Mouse (Mus musculus): Measurements from ENCODE around the gene Sesn1.

Sesn1 gene

DNA sequence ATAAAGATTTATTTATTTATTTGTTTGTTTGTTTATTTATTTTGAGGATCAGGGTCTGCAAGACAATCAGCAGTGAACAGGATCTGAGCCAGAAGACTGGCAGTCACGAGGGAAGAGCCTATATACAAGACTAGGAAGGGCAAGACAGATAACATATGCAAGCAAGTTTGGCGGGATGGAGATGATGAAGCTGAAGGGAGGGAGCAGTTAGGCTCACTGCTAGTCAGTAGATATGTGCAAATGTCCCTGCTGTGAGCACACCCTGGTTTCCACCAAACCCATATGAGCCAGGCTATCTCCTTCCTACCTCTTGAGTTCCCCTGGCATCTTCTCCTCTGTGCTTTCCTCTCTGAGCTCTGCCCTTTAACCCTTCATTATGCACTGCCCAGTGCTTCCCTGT is 61.8 kb downstream of the Sesn1 start:
- DNase-seq = no peak

DNA sequence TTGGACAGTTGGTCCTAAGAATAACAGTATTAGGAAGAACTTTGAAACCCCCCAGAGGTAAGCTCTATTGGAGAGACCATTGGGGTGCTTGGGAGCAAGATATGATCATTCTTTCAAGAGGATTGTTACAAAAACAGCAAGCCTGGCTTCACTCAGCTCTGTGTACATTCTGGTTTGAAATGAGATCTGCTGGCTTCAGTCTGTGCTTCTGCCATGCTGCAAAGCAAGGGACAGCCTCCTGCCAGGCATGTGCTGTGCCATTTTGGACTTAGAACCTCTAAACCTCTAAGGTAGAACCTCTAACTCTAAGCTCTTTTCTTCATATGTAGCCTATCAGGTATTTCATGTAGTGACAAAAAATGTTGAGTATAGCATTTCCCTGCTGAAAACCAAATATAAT is 65.9 kb downstream of the Sesn1 start:
- DNase-seq = no peak

DNA sequence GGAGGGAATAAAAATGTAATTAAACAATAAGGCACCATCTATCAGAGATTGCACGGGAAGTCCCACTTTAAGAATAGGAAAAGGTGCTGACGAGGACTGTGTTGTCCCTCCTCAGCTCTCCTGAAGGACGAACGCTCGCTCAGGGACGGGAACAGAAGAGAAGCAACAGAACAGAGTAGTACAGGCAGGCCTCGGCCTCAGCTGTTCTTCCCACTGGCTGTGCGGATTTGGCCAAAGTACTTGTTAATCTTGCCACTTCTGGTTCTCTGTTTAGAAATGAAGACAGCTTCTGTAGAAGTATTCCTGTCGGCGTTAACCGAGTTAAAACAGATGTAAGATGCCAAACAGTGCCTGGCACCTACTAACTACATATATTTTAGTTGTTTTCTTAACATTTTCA is 68.6 kb downstream of the Sesn1 start:
- no peak for DNase-seq

DNA sequence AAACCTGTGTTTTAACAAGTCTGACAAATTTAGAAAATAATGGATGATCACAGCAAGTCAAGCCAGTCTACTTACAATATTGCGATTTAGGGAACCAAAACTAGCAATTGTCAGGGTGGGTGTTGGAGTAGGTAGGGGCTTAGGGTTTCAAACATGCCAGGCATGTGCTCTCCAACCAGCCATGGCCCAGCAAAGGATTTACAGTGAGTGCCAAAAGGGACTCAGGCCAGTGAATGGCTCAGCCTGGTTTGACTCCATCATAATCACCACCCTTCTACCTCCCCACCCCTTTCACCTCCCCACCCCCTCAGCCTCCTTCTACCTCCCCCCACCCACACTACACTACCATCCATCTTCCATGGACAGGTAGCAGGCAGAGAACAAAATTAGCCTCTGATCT is 69.9 kb downstream of the Sesn1 start:
- DNase-seq = no peak

DNA sequence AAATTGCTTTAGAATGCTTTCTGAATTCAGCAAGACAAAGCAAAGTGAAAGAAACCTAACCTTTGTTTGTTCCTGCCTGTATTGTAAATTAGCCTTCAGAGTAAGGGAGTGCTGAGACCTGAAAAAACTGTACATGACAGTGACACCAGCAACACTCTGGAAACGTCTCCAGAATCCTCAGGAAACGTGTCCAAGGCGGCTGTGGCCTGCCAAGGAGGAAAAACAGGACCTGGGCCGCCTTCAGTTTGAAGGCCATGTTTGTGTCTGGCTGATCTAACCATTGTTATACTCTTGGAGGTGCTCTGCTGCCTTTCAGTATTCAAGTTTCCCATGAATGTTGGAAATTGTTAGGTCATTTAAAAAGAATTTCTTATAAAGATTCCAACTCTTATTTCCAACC is 70.5 kb downstream of the Sesn1 start:
- no peak for DNase-seq

DNA sequence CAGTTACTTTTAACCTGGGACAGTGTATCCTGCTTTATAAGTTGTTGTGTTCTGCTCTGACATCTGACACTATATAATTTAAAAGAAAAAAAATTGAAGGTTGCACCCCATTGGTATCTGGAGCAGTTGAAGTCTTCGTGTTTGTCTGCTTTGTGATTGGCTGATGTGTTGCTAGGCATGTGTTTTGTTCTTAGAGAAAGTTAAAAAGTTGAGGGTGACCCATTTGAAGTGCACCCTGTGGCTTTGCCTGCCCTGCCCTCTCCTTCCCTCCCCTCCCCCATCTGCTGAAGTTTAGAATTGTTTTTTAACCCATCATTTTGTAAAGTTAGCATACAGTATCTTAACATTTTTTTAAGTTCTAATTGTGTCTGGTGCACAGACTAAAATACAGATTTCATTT is 71.0 kb downstream of the Sesn1 start:
- DNase-seq = no peak

DNA sequence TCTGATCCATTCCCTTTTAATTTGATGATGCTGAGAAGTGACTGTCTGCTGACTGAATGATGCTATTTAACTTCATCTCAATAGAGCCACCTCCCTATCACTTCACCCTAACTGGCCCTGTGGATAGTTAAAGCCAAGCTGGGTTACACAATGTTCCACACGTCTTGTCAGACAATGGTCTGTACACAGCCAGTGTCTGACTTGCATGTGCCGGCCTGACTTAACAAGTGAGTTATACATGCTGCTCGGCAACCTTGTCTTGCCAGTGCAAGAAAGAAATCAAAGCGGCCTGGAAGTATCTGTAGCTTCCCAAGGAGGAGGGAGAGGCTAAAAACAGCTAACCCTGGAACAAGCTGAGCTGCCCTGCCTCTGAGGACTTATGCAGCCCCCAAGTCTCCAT is 71.7 kb downstream of the Sesn1 start:
- no peak for DNase-seq

DNA sequence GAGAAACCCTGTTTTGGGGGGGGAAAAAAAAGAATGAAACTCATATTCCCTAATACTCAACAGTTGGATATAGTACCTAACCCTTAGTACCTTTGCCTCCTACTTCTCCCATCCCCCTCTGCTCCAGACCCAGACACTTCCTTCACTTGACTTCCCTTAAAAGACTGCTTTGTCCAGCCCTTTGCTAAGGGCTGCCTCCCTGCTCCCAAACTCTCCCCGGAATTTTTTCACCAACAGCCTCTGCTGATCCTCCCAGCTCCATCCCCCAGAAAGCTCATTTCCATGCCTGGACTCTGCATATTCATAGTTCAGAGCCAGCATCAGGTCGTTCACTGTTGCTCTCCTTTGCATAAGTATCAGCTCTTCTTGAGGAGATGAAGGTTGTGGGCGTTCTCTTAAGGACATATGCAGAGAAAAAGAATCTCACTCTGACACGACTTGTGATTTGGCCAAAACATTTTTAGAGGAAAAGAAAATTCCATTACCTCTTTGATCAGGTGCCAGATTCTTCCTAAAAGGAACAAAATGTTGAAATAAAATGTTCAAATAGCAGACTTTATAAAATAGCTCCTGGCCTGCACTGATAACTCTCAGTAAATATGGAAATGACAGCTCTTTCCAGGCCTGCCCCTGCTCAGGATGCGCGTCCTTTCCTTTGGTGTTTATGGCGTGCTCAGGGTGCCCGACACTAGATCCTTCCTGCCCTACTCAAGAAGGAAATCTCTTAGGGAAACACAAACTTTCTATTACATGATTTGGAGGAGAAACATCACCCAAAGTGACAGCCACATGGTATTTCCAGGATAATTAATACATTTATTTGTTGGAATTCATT is 74.2 kb downstream of the Sesn1 start:
- DNase-seq = no peak

DNA sequence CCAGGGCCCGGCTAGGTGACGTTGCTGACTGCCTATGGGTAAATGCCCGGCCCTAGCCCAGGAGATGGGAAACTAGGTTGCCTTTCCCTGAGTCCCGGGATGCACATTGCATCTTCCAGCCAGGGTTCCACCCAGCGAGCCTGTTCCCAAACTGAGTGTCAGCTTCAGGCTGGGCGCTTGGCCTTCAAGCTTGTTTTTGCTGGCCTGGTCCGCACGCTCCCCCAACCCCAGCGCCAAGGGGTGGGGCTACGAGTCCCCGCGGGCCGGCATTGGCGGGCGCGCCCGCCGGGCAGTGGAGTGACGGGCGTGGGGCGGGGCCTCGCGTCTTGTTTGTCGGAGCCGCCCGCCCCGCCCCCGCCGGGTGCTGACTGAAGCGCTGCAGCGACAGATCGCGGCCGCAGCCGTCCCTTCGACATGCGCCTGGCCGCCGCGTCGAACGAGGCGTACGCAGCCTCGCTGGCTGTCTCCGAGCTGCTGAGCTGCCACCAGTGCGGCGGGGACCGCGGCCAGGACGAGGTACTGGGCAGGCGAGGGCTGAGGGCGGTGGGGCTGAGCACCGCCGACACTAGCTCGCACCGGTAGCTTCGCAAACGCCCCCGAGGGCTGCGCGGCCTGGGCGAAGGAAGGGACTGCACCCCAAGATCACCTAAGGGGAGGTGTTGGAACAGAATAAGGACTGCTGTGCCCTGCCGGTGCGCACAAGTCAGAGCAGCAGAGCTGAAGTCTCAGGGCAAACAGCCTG is 77.5 kb downstream of the Sesn1 start:
- DNase-seq = peak; percentile 97

DNA sequence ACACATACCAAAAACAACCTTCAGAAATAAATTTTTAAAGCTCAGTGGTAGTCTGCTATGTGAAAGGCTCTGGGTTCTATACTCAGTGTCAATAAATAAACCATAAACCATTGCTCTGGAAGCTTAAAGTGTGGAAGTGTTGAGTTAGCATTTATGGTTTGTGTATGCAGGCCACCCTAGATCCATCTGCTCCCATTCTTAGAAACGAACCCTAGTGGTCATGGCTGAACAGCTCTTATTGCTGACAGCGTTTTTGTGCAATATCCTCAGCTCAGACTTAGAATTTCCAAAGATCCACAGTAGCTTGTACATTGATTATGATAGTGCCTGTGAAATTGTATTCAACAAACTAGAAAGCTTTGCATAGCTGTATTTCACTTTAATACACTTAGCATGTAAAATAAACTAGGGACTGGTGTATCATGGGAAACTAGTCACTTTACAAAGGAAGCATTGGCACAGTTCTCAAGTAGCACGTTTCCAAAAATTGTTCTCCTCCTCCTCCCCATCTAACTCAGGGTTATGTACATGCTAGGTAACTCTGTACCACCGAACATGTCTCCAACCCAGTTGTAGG is 78.7 kb downstream of the Sesn1 start:
- DNase-seq = peak; percentile 46

DNA sequence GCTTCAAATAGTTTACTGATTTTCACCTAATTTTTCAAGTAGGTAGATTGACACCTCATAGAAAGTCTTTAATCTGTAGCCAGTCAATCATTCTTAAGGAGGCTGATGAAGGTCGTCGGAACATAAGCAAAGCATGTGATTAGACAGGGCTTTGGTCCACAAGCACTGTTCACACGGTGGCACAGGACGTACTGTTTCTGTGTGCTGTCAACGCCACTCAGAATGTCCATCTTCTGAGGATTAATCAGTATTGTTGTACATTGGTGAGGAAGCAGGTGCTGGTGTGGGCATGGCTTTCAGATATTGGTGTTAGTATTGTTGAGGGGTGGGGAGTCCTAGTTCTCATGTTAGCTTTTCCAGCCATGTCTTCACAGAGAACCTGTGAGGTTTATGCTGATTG is 79.8 kb downstream of the Sesn1 start:
- DNase-seq = peak; percentile 12

DNA sequence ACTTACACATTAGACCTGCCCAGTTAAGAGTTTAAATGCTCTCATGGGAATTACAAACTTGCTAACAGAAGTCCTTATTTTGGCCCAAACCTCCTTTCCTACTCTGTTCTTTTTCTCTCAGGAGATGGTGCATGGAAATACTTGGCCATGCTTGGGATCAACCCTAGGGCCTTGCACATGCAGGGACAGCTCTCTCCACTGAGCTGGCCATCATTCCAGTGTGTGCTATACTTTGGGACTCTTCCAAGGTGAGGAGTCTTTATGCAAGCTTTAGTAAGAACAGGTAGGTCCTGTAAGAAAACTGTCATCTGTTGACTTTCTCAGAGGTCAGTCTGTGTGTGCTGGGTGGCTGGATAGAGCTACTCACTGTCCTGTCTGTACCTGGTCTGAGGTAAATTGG is 80.8 kb downstream of the Sesn1 start:
- DNase-seq = no peak

DNA sequence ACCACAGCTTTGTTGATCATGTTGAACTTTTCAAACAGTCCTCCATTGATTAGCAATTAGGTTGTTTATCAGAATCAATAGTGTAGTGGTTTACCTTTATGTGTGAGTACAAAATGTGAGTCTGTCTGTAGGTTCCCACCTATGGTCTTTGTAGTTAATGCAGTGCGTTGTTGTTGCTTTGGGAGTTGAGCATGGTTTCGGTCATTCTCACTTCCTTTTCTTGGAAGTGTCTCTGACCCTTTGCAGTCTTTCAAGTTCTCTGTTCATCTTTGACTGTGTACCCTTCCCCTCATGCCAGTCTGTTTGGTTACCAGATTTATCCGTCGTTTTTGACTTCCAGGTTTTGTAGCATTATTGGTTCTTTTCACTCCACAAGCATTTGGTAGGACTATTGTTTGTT is 81.6 kb downstream of the Sesn1 start:
- no peak for DNase-seq

DNA sequence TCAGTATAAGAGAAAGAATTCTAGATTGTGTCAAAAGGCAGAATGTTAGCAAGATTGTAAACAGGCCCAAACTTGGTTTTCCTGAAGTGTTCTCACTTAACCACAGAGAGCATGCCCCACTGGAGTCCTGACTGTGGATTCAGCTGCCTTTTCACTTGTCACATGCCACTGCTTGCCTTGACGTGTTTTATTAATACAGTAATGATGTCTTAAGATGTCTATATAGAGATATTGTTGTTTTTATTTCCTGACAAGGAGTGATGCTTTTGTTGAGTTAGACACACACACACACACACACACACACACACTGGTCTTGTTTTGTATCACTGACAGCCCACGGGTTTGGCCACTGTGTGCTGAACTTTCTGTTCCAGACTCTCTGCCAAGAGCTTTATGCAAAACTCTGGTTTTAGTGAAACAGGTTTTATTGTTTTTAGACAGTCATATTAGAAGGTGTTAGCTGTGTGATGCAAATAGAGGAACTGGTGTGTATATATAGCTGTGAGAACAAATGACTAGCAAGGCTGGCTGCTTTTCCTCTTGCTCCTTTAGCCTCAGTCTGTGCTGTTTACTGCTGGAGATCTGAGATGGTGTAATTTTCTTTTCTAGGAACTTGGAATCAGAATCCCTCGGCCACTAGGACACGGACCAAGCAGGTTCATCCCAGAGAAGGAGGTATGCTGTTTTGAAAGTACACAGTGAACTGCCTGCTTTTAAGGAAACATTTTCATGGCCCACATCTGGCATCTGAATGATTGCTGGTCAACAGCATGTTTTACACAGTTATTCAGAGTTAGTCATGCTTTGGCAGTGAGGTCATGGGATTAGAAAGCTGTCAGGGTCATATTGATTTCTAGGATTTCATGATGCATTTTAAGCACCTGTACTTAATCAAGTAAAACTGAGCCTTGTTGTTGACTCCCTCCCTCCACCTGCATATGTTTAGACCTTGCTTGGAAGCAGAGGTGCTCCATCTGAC is 84.0 kb downstream of the Sesn1 start:
- DNase-seq = no peak

DNA sequence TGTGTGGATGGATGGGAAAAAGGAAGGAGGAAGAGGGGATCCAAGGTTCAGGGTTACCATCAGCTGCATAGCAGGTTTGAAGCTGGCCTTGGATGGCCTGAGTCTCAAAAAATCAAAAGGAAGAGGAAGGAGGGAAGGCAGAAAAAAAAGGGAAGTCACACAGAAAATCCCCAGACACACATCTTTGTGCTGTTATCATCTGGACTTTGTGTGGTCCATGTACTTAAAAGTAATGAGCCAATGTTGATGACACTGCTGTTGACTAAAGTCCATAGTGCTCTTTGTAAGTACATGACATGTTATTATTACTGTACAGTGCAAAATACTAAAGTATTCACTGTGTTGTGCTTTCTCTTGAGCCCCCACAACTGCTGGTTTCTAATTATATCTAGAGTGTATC is 86.7 kb downstream of the Sesn1 start:
- DNase-seq = no peak

DNA sequence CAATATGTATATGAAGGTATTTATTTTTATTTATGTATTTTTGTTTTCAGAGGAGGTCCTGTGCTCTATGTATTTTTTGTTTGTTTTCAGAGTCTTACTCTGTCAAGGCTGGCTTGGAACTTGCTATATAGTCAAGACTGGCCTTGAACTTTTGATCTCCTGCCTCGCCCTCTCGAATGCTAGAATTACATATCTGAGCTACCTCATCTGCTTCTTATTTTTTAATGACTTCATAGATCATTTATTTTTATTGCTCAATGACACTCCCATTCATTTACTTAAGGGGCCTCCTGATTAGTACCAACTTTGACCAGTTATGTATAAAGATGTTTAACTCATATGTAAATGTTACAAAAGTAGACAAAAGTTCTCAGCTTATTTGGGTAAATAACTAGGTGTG is 87.1 kb downstream of the Sesn1 start:
- DNase-seq = no peak

DNA sequence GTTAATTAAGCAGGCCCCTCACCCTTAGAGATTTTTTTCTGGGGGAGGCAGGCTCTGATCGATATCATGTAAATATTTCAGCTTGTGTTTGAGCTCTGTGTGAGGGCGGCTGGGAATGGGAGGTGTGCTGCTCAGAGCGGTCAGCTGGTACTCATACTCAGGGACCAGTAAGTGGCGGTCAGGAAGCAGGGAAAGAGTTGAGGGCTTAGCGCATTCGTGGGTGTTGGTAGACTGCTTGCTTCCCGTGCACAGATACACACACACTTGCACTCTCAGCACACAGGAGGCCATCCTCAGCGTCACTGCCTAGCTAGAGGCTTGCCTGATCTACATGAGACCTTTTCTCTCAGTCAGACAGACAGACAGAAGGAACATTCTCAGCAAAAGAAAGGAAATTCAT is 91.7 kb downstream of the Sesn1 start:
- no peak for DNase-seq

DNA sequence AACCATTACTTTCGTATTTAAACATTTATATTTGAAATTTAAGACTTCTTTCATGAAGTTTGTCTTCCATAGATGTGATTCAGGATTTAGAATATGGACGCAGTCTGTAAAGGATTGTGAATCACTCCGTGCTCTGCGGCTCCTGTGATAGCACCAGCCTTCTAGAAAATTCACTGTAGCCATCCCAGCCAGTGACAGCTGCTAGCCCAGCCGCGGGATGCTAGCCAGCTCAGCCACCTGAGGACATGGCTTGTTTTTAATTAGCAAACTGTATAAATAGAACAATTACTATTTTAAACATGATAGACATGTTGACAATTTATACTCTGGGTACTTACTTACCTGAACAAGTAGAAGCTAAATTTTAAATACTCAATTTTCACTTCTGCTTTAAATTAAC is 92.1 kb downstream of the Sesn1 start:
- DNase-seq = peak; percentile 78

DNA sequence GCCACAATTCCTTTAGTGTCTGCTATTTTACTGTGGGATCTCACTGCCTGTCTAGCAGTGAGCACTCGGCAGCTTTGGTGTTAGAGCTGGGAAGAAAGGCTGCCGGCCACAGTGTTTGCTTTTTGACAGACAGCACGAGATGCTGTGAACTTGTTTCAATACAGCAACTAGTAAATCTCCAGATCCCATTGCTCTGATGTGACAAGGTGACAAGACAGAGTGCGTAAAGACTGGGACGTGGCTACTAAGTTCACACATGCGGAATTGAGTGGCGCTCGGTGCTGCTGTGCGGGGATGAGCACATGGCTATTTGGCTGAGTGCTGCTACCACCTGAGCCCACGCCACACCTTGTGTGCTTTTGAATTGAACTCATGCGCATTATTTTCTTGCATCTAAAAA is 97.7 kb downstream of the Sesn1 start:
- no peak for DNase-seq

DNA sequence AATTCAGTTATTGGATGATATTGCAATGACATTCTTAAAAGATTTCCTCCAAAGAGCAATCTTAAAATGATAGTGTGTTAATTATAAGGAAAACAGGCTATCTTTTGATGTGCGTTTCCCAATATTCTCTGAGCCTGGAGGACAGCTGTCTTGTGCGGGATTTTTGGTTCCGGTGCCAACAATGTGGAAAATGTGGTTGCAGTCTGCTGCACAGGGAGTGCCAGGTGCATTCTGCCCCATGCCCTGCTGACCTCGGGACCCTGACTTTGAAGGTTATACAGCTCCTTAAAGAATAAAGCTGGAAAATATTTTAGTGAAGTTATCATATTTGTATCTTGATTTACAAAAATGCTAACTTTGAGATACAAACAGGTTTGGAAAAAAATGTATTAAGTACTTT is 98.2 kb downstream of the Sesn1 start:
- DNase-seq = no peak

DNA sequence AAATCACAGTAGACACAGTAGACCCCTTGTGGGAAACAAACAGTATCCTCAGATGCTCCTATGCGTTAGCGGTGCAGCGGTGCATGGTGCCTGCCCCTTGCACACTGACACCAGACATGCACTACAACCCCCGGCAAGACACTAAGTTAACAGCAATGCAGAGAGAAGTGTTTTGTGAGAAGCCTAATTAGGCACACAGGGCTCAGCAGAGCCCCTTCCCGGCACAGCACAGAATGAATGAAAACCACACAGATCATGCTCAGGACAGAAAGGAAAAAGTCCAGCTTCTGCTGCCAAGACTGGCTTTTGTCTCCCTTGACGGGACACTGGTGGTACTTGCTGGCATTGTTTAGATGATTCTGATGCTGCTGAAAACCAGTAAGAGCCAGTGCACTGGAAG is 99.2 kb downstream of the Sesn1 start:
- no peak for DNase-seq

DNA sequence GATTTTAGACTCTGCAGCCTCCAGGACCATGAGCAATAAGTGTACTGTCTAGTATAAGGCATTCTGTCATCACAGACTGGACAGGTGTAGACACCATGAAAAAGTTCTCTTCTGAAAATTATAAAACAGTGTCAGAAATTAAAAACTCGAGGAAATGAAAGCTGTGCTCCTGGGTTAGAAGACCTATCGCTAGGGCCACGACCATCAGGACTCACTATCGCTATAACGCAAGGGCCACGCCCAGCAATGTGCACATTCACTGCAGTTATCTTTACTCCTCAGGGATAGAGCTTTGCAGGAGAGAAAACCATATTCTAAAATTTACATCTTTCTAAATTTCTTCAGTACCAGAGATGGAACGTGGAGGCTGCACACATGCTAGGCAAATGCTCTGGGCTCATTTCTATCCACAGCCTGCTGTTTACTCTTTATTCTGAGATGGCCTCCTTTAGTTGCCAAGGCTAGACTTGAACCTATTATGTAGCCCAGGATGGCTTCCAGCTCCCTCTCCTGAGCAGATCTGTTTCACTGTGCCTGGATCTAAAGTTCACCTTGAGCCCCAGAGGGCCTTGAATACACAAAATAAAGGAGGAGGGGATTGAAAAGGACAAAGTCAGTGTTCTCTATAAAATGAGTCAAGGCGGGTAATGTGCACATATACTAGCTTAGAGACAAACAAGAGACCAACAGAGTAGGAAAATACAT is 102.7 kb downstream of the Sesn1 start:
- DNase-seq = no peak
